Mouse (Mus musculus) CH12.LX (cell line): Measurements from ENCODE around the gene Zfp385c. TPM values are rescaled to one million over a fixed set of nuclear protein-coding genes. Genes with fewer than 3 reads are reported as not detected.

Experiments used
- DNase-seq: peaks from one replicate; pipeline ENCODE4 v3.0.0-alpha.2; 2013; ENCODE audit errors: extremely low read depth
- H3K27ac ChIP-seq: 2 replicates; pipeline ENCODE4 v1.5.1; 2012; ENCODE audit warnings: low read depth, mild to moderate bottlenecking, control low read depth, moderate library complexity; ENCODE audit not compliant: insufficient read depth
- H3K27me3 ChIP-seq: replicated peaks from 2 replicates; pipeline ENCODE3; 2012; ENCODE audit warnings: inconsistent platforms
- H3K36me3 ChIP-seq, 2 experiments: replicated peaks in 1 of 2; 2 replicates each; pipeline versions ENCODE3 to v1.6.1; 2012; ENCODE audit warnings: inconsistent platforms in 1 of 2, low read length in 1 of 2, mild to moderate bottlenecking in 1 of 2, mixed read lengths in 1 of 2, moderate library complexity in 1 of 2; ENCODE audit not compliant: control insufficient read depth in 1 of 2, insufficient read depth in 1 of 2
- H3K4me1 ChIP-seq, 2 experiments: 2 replicates each; pipeline ENCODE4 v1.6.1; 2012; ENCODE audit warnings: inconsistent platforms in 1 of 2, moderate library complexity in 1 of 2; ENCODE audit not compliant: insufficient read depth in 2 of 2, control insufficient read depth in 1 of 2
- H3K4me2 ChIP-seq: 2 replicates; pipeline ENCODE4 v1.6.1; 2012; ENCODE audit warnings: low read depth, mild to moderate bottlenecking, control low read depth; ENCODE audit not compliant: poor library complexity, insufficient read depth, severe bottlenecking
- H3K4me3 ChIP-seq, 3 experiments: fragments of 150-350 bp in 1 of 3; sonication (generic) in 1 of 3; replicated peaks in 1 of 3; 2 replicates each; pipeline versions ENCODE3 to v1.5.1; 2011 to 2012; ENCODE audit warnings: low read depth in 2 of 3, low read length in 2 of 3, mild to moderate bottlenecking in 2 of 3, moderate library complexity in 2 of 3, control low read depth in 1 of 3, improper control_type of control experiment in 1 of 3, inconsistent platforms in 1 of 3, mixed read lengths in 1 of 3; ENCODE audit not compliant: poor library complexity in 1 of 3
- H3K79me2 ChIP-seq: replicated peaks from 2 replicates; pipeline ENCODE4 v1.6.1; 2012; ENCODE audit warnings: mild to moderate bottlenecking, moderate library complexity; ENCODE audit not compliant: control insufficient read depth, poor library complexity, insufficient read depth, severe bottlenecking; ENCODE audit errors: extremely low read depth
- H3K9ac ChIP-seq: 2 replicates; pipeline ENCODE4 v1.6.1; 2012; ENCODE audit warnings: low read depth, mild to moderate bottlenecking, control low read depth, moderate library complexity; ENCODE audit not compliant: insufficient read depth
- H3K9me3 ChIP-seq: replicated peaks from 2 replicates; pipeline ENCODE3; 2012; ENCODE audit warnings: low read length, inconsistent platforms, mixed read lengths
- BHLHE40 ChIP-seq: IDR thresholded peaks from 2 replicates; pipeline ENCODE4 v1.6.1; 2011; ENCODE audit warnings: mild to moderate bottlenecking, low read depth, low read length, improper control_type of control experiment
- CHD1 ChIP-seq: IDR thresholded peaks from 2 replicates; pipeline ENCODE4 v1.6.1; 2012; ENCODE audit warnings: low read depth, low read length, improper control_type of control experiment, inconsistent platforms
- CHD2 ChIP-seq: IDR thresholded peaks from 2 replicates; pipeline ENCODE4 v1.6.1; 2011; ENCODE audit warnings: low read length, improper control_type of control experiment
- CTCF ChIP-seq, 2 experiments: IDR thresholded peaks in 1 of 2; conservative IDR thresholded peaks in 1 of 2; 2 replicates each; pipeline ENCODE4 v1.5.1; 2011 to 2012; ENCODE audit warnings: low read depth in 2 of 2, low read length in 2 of 2, improper control_type of control experiment in 1 of 2, inconsistent platforms in 1 of 2, mild to moderate bottlenecking in 1 of 2, moderate library complexity in 1 of 2
- E2F4 ChIP-seq: IDR thresholded peaks from 2 replicates; pipeline ENCODE4 v1.6.1; 2011; ENCODE audit warnings: low read depth, low read length, improper control_type of control experiment; ENCODE audit not compliant: insufficient replicate concordance
- ELF1 ChIP-seq: IDR thresholded peaks from 2 replicates; pipeline ENCODE4 v1.6.1; 2014; ENCODE audit warnings: low read depth, mild to moderate bottlenecking, inconsistent platforms, low read length, improper control_type of control experiment
- EP300 ChIP-seq: IDR thresholded peaks from 2 replicates; pipeline ENCODE4 v1.6.1; 2011; ENCODE audit warnings: low read length, improper control_type of control experiment
- ETS1 ChIP-seq: conservative IDR thresholded peaks from 2 replicates; pipeline ENCODE4 v1.6.1; 2012; ENCODE audit warnings: low read depth, mild to moderate bottlenecking, inconsistent platforms, low read length, improper control_type of control experiment, moderate library complexity
- GABPA ChIP-seq: IDR thresholded peaks from 2 replicates; pipeline ENCODE4 v1.6.1; 2012; ENCODE audit warnings: low read depth, low read length, improper control_type of control experiment, inconsistent platforms; ENCODE audit not compliant: insufficient replicate concordance
- HCFC1 ChIP-seq: IDR thresholded peaks from 2 replicates; pipeline ENCODE4 v1.6.1; 2012; ENCODE audit warnings: low read depth, mild to moderate bottlenecking, inconsistent platforms, low read length, improper control_type of control experiment
- IRF4 ChIP-seq: IDR thresholded peaks from 2 replicates; pipeline ENCODE4 v1.6.1; 2014; ENCODE audit warnings: low read depth, mild to moderate bottlenecking, inconsistent platforms, low read length, improper control_type of control experiment
- JUN ChIP-seq: IDR thresholded peaks from 2 replicates; pipeline ENCODE4 v1.6.1; 2011; ENCODE audit warnings: low read depth, mild to moderate bottlenecking, low read length, improper control_type of control experiment, moderate library complexity; ENCODE audit not compliant: insufficient read depth
- JUND ChIP-seq: conservative IDR thresholded peaks from 2 replicates; pipeline ENCODE4 v1.6.1; 2011; ENCODE audit warnings: low read depth, low read length, improper control_type of control experiment
- KAT2A ChIP-seq: IDR thresholded peaks from 2 replicates; pipeline ENCODE4 v1.6.1; 2012; ENCODE audit warnings: low read length, improper control_type of control experiment, inconsistent platforms; ENCODE audit not compliant: insufficient replicate concordance
- MAFK ChIP-seq: IDR thresholded peaks from 2 replicates; pipeline ENCODE4 v1.6.1; 2011; ENCODE audit warnings: low read length, improper control_type of control experiment; ENCODE audit not compliant: insufficient replicate concordance
- MAX ChIP-seq: IDR thresholded peaks from 2 replicates; pipeline ENCODE4 v1.6.1; 2011; ENCODE audit warnings: low read length, improper control_type of control experiment
- MAZ ChIP-seq: IDR thresholded peaks from 2 replicates; pipeline ENCODE4 v1.6.1; 2012; ENCODE audit warnings: low read depth, mild to moderate bottlenecking, inconsistent platforms, low read length, improper control_type of control experiment, moderate library complexity
- MEF2A ChIP-seq: IDR thresholded peaks from 2 replicates; pipeline ENCODE4 v1.6.1; 2014; ENCODE audit warnings: low read depth, mild to moderate bottlenecking, inconsistent platforms, low read length, improper control_type of control experiment, borderline replicate concordance
- MXI1 ChIP-seq: IDR thresholded peaks from 2 replicates; pipeline ENCODE4 v1.6.1; 2011; ENCODE audit warnings: mild to moderate bottlenecking, low read depth, low read length, improper control_type of control experiment
- NELFE ChIP-seq: IDR thresholded peaks from 2 replicates; pipeline ENCODE4 v1.6.1; 2011; ENCODE audit warnings: low read depth, low read length, improper control_type of control experiment
- NRF1 ChIP-seq: IDR thresholded peaks from 2 replicates; pipeline ENCODE4 v1.6.1; 2014; ENCODE audit warnings: low read depth, mild to moderate bottlenecking, inconsistent platforms, low read length, improper control_type of control experiment, moderate library complexity
- PAX5 ChIP-seq: IDR thresholded peaks from 2 replicates; pipeline ENCODE4 v1.6.1; 2012; ENCODE audit warnings: low read length, inconsistent platforms, mixed read lengths
- POLR2AphosphoS2 ChIP-seq: IDR thresholded peaks from 2 replicates; pipeline ENCODE4 v1.6.1; 2011; ENCODE audit warnings: low read depth, low read length, improper control_type of control experiment
- RAD21 ChIP-seq: IDR thresholded peaks from 2 replicates; pipeline ENCODE4 v1.6.1; 2011; ENCODE audit warnings: low read depth, mild to moderate bottlenecking, low read length, improper control_type of control experiment, moderate library complexity
- RCOR1 ChIP-seq: conservative IDR thresholded peaks from 2 replicates; pipeline ENCODE4 v1.6.1; 2012; ENCODE audit warnings: low read depth, mild to moderate bottlenecking, inconsistent platforms, low read length, improper control_type of control experiment
- SIN3A ChIP-seq: IDR thresholded peaks from 2 replicates; pipeline ENCODE4 v1.6.1; 2012; ENCODE audit warnings: low read length, improper control_type of control experiment, inconsistent platforms
- SMC3 ChIP-seq: IDR thresholded peaks from 2 replicates; pipeline ENCODE4 v1.6.1; 2011; ENCODE audit warnings: low read depth, low read length, improper control_type of control experiment
- TBP ChIP-seq: conservative IDR thresholded peaks from 2 replicates; pipeline ENCODE4 v1.6.1; 2011; ENCODE audit warnings: low read depth, low read length, improper control_type of control experiment
- TCF12 ChIP-seq: IDR thresholded peaks from 2 replicates; pipeline ENCODE4 v1.6.1; 2014; ENCODE audit warnings: low read depth, mild to moderate bottlenecking, inconsistent platforms, low read length, improper control_type of control experiment
- UBTF ChIP-seq: IDR thresholded peaks from 2 replicates; pipeline ENCODE4 v1.6.1; 2012; ENCODE audit warnings: low read depth, mild to moderate bottlenecking, inconsistent platforms, low read length, improper control_type of control experiment, moderate library complexity
- USF1 ChIP-seq: IDR thresholded peaks from 2 replicates; pipeline ENCODE4 v1.6.1; 2014; ENCODE audit warnings: low read depth, mild to moderate bottlenecking, inconsistent platforms, low read length, improper control_type of control experiment
- USF2 ChIP-seq: conservative IDR thresholded peaks from 2 replicates; pipeline ENCODE4 v1.6.1; 2011; ENCODE audit warnings: low read depth, low read length, improper control_type of control experiment
- ZKSCAN1 ChIP-seq: IDR thresholded peaks from 2 replicates; pipeline ENCODE4 v1.6.1; 2012; ENCODE audit warnings: low read depth, inconsistent platforms, low read length, improper control_type of control experiment, borderline replicate concordance
- ZNF384 ChIP-seq: IDR thresholded peaks from 2 replicates; pipeline ENCODE4 v1.6.1; 2012; ENCODE audit warnings: low read depth, low read length, improper control_type of control experiment, inconsistent platforms
- dilution Hi-C: fragments of 300-500 bp; cut with MboI; formaldehyde crosslinking; loops from 2 replicates; pipeline ENCODE4 v1.14.3; 2020; ENCODE audit warnings: low sequenced_read_pairs; ENCODE audit not compliant: extremely low pct_unique_long_range_greater_than_20kb, extremely low pct_ligation_motif_present
- in situ Hi-C: fragments of 300-500 bp; cut with MboI; formaldehyde crosslinking; loops from 3 replicates; pipeline ENCODE4 v1.14.3; 2019; ENCODE audit warnings: low sequenced_read_pairs, low pct_ligation_motif_present, low pct_unique_long_range_greater_than_20kb, mixed read lengths
- polyA plus RNA-seq: library from polyadenylated mRNA; unstranded; fragments of >175 nt; gene quantifications from 2 replicates; pipeline ENCODE4 v1.2.1, GENCODE M21; 2012; ENCODE audit warnings: low read depth; ENCODE audit not compliant: insufficient read length
- total RNA-seq, 2 experiments: library from RNA; depleted of rRNA; stranded (reverse); fragments of 300-350 nt in 1 of 2; fragments of >200 nt in 1 of 2; gene quantifications; 2 replicates each; pipeline ENCODE4 v1.2.3; 2012 to 2014

The Zfp385c gene
- total and polyA plus RNA-seq, 3 experiments, result 0.08 to 0.14 TPM; not detected in 1

DNA sequence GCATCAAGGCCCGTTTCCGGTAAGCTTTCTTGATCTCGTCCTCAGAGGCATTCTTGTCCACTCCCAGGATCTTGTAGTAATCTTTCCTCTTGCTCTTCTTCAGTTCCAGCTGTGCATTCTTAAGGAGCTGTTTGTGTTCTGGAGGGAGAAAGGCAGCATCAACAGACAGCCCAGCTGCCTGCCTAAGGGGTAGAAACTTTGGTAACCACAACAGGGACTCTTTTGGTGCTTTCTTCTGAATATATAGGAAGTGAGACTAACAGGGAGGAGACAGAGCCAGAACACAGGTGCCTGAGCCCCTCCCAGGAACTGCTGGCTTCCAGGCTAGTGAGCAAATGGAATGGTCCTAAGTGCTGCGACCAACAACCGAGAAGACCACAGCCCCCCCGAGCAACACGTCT, 107.7 kb downstream of the Zfp385c start (continued):
- TF ChIP-seq ZKSCAN1 (no peak), CHD2 (no peak), JUND (no peak), IRF4 (peak; percentile 92), E2F4 (no peak), TBP (peak; percentile 42; the same call in 1 of the 2 replicates), USF2 (no peak), HCFC1 (no peak), MAX (no peak)

GRCm38 (mm10) chr11:100582836-100583235, 109.4 kb downstream of the Zfp385c start:
- peak overlapping the region; percentile 83 for H3K27ac ChIP-seq
- H3K4me2 ChIP-seq, result peak overlapping the region; percentile 67
- H3K36me3 ChIP-seq, result peaks cover 86 to 97% of the 10 kb centered on the region in 2 experiments
- in situ Hi-C loops (no loop called here), dilution Hi-C loops (no loop called here)
- H3K9ac ChIP-seq, result peak overlapping the region; percentile 11
- no peak for DNase-seq
- no peaks in the 10 kb centered on the region for H3K9me3 ChIP-seq
- peak overlapping the region in 1 of 3 experiments; percentile 14 for H3K4me3 ChIP-seq
- H3K79me2 ChIP-seq, result peaks cover 30% of the 10 kb centered on the region
- peaks cover 62 to 99% of the 10 kb centered on the region in 2 experiments for H3K4me1 ChIP-seq
- TF ChIP-seq USF2, result no peak
- TF ChIP-seq JUN, result no peak
- peak; percentile 66; the same call in 1 of the 2 replicates for TF ChIP-seq SIN3A
- TF ChIP-seq TBP, result no peak
- TF ChIP-seq RCOR1, result no peak
- TF ChIP-seq CHD2, result 0 out of 2 replicates have a peak, but pooled peaks have one; percentile 47
- no peak for TF ChIP-seq E2F4
- peak; percentile 84; the same call in 1 of the 2 replicates for TF ChIP-seq IRF4
- TF ChIP-seq GABPA, result no peak
- peak; percentile 65 for TF ChIP-seq BHLHE40
- no peak for TF ChIP-seq CTCF (conservative IDR thresholded peaks at IDR 0.05 in 1 of 2, IDR thresholded peaks at IDR 0.05 in 1 of 2; ENCODE audit: low read depth in 2 of 2, low read length in 2 of 2)
- no peak for TF ChIP-seq CHD1
- no peak for TF ChIP-seq RAD21
- TF ChIP-seq MAZ, result 0 out of 2 replicates have a peak, but pooled peaks have one; percentile 30
- TF ChIP-seq MAFK, result no peak
- TF ChIP-seq JUND, result no peak
- TF ChIP-seq KAT2A, result no peak
- TF ChIP-seq PAX5, result no peak
- TF ChIP-seq EP300, result peak; percentile 75; the same call in 1 of the 2 replicates
- TF ChIP-seq ZNF384, result 0 out of 2 replicates have a peak, but pooled peaks have one; percentile 20
- no peak for TF ChIP-seq USF1
- no peak for TF ChIP-seq NELFE
- TF ChIP-seq SMC3, result no peak
- no peak; the same call in 1 of the 2 replicates for TF ChIP-seq MXI1
- TF ChIP-seq ELF1, result peak; percentile 23; the same call in 1 of the 2 replicates
- TF ChIP-seq HCFC1, result no peak; the same call in 1 of the 2 replicates
- TF ChIP-seq ETS1, result peak; percentile 75
- TF ChIP-seq POLR2AphosphoS2, result no peak
- no peak for TF ChIP-seq NRF1
- peak; percentile 53; the same call in 1 of the 2 replicates for TF ChIP-seq TCF12
- TF ChIP-seq MEF2A, result 0 out of 2 replicates have a peak, but pooled peaks have one; percentile 35
- no peak for TF ChIP-seq MAX
- 0 out of 2 replicates have a peak, but pooled peaks have one; percentile 18 for TF ChIP-seq UBTF
- no peaks in the 10 kb centered on the region for H3K27me3 ChIP-seq
